In the genomic region with DNA sequence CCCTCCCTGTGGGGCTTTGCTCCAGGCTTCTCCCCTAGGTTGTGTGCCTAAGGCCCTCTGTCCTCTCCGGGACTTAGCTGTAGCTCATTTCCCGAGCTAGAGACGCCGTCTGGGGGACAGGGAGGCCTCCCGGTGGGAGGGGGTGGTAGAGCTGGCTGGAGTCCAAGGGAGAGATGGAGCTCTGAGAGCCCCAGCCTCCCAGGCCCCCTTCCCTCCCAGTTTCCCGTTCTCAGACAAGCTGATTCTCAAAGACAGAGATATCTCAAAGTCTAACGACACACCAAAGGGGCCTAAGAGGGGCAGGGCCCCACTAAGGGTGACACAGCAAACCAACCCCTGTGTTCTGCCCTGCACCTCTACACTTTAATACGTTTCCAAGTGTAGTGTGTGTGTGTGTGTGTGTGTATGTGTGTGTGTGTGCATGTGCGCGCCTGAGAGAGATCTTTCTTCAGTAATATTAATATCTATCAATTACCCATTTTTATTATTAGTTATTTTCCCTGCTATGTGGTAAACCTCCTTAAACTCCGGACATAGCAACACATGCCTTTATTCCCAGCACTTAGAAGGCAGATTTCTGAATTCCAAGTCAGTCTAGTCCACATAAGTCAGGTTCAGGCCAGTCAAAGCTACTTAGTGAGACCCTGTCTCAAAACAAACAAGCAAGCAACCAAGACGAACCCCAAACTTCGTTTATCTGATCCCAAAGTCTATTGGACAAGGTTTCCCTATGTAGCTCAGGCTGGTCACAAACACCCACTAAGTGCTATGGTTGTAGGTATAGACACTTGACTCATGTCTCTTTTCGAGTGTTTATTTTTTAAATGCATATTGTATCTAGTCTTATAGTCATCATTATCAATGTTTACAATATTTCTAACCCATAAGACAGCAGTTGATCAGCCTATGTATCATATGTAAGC, we compare ENCODE assay signal across 8 mouse cellular contexts. TPM values are rescaled to one million over a fixed set of nuclear protein-coding genes. Genes with fewer than 3 reads are reported as not detected.
A peak's percentile ranks its signal among the peaks of the same experiment; 100 is the strongest.
DNase-seq lines count a peak whose midpoint lies in the region; ATAC-seq lines count a peak whose summit lies in the region.

No protein-coding gene starts in this region.

- H3K9me3 ChIP-seq in megakaryocyte, embryonic 14.5 days = peaks cover 6% of the 10 kb centered on the region; the same call in 1 of the 2 replicates
- no peaks in the 10 kb centered on the region for H3K9me3 ChIP-seq in heart, embryonic 10.5 days

- 24% methylated on average over 14 of the region's 14 CpGs for WGBS in heart, embryonic 10.5 days

- peaks cover 20% of the 10 kb centered on the region for H3K36me3 ChIP-seq in megakaryocyte, embryonic 14.5 days (replicated peaks; ENCODE audit: low read length)
- H3K36me3 ChIP-seq in heart, embryonic 10.5 days = peaks cover 22% of the 10 kb centered on the region

- peak; percentile 87 for DNase-seq in c-Kit-positive CD71-positive TER-119-positive erythroid progenitor cells, embryonic 14.5 days (ENCODE audit: low spot score)
- DNase-seq in heart, embryonic 10.5 days (ENCODE audit: low spot score) = peak; percentile 94
- DNase-seq in kidney, postnatal 14 days = peak; percentile 68
- peak; percentile 61 for DNase-seq in lung, postnatal 14 days
- peak; percentile 57 for DNase-seq in thymus, postnatal 4 days
- DNase-seq in T-cell, adult 2 months (ENCODE audit: low spot score) = no peak

- H3K27ac ChIP-seq in heart, embryonic 10.5 days = peak overlapping the region; percentile 95

- no peaks in the 10 kb centered on the region for H3K27me3 ChIP-seq in megakaryocyte, embryonic 14.5 days (replicated peaks)
- no peaks in the 10 kb centered on the region for H3K27me3 ChIP-seq in heart, embryonic 10.5 days (ENCODE audit: insufficient read depth, poor library complexity, severe bottlenecking)

- ATAC-seq in megakaryocyte, adult 5-6 weeks (ENCODE audit: poor library complexity, severe bottlenecking) = no peak

- peak overlapping the region; percentile 93 for H3K4me3 ChIP-seq in megakaryocyte, embryonic 14.5 days (replicated peaks)
- H3K4me3 ChIP-seq in heart, embryonic 10.5 days = peak overlapping the region; percentile 75

- peaks cover 61% of the 10 kb centered on the region for H3K4me1 ChIP-seq in megakaryocyte, embryonic 14.5 days
- peaks cover 60% of the 10 kb centered on the region for H3K4me1 ChIP-seq in heart, embryonic 10.5 days

RNA-seq across cellular contexts. Expression of gene Hif3a, which starts 5.4 kb away (rescaled TPM):
- polyA plus RNA-seq in megakaryocyte, embryonic 14.5 days (2012; ENCODE audit: insufficient read depth, low replicate concordance) = 3.3 and 5.6 TPM in 2 replicates
- 0.11 and 0.25 TPM in 2 replicates for total RNA-seq in megakaryocyte, adult 5-6 weeks (2015)
- total RNA-seq in megakaryocyte, adult 5-6 weeks (2017) = 0.24 TPM in 1 of 2 replicates, not detected in the other
- 18.2 and 31.3 TPM in 2 replicates for polyA plus RNA-seq in heart, embryonic 10.5 days (2016; fragmentation: Nextera tagmentation; extraction: Ambion mirVana)

RNA-seq across cellular contexts. Expression of gene Psg16, which starts 17.0 kb away (rescaled TPM):
- polyA plus RNA-seq in megakaryocyte, embryonic 14.5 days (2012; ENCODE audit: insufficient read depth, low replicate concordance) = not detected in 2 replicates
- 0.04 TPM in 1 of 2 replicates, not detected in the other for total RNA-seq in megakaryocyte, adult 5-6 weeks (2015)
- 0.28 TPM in 1 of 2 replicates, not detected in the other for total RNA-seq in megakaryocyte, adult 5-6 weeks (2017)
- 0.03 and 0.04 TPM in 2 replicates for polyA plus RNA-seq in heart, embryonic 10.5 days (2016; fragmentation: Nextera tagmentation; extraction: Ambion mirVana)

RNA-seq across cellular contexts. Expression of gene Ppp5c, which starts 29.1 kb away (rescaled TPM):
- polyA plus RNA-seq in megakaryocyte, embryonic 14.5 days (2012; ENCODE audit: insufficient read depth, low replicate concordance) = 55.6 and 70.0 TPM in 2 replicates
- 39.9 and 51.4 TPM in 2 replicates for total RNA-seq in megakaryocyte, adult 5-6 weeks (2015)
- total RNA-seq in megakaryocyte, adult 5-6 weeks (2017) = 31.6 and 33.1 TPM in 2 replicates
- polyA plus RNA-seq in heart, embryonic 10.5 days (2016; fragmentation: Nextera tagmentation; extraction: Ambion mirVana) = 112 and 124 TPM in 2 replicates
